Mouse (Mus musculus): Measurements from ENCODE around the gene Fam213b.

Gene Fam213b

GRCm38 (mm10) chr4:154922291-154922690 is 23.4 kb upstream of the Fam213b start:
- no peak for DNase-seq

- no peak for DNase-seq
Observed at GRCm38 (mm10) chr4:154916662-154917061, 17.7 kb upstream of the Fam213b start.

GRCm38 (mm10) chr4:154915286-154915685 is 16.4 kb upstream of the Fam213b start:
- DNase-seq, result no peak

- no peak for DNase-seq
Observed at GRCm38 (mm10) chr4:154914707-154915106, 15.8 kb upstream of the Fam213b start.

GRCm38 (mm10) chr4:154914252-154914651 is 15.3 kb upstream of the Fam213b start:
- DNase-seq, result no peak

- DNase-seq, result no peak
Observed at GRCm38 (mm10) chr4:154913845-154914244, 14.9 kb upstream of the Fam213b start.

- DNase-seq, result no peak
Observed at GRCm38 (mm10) chr4:154911644-154912043, 12.7 kb upstream of the Fam213b start.

- no peak for DNase-seq
Observed at GRCm38 (mm10) chr4:154910606-154911522, 11.9 kb upstream of the Fam213b start.

GRCm38 (mm10) chr4:154908490-154908889 is 9.6 kb upstream of the Fam213b start:
- DNase-seq, result no peak

GRCm38 (mm10) chr4:154907833-154908232 is 8.9 kb upstream of the Fam213b start:
- peak; percentile 64 to 65 for DNase-seq

- DNase-seq, result peak; percentile 82 to 88
Observed at GRCm38 (mm10) chr4:154904185-154905071, 5.5 kb upstream of the Fam213b start.

GRCm38 (mm10) chr4:154902371-154902770 is 3.4 kb upstream of the Fam213b start:
- no peak for DNase-seq

GRCm38 (mm10) chr4:154897676-154898465 is 1.1 kb downstream of the Fam213b start:
- DNase-seq, result no peak

GRCm38 (mm10) chr4:154895549-154895948 is 3.4 kb downstream of the Fam213b start:
- no peak for DNase-seq

- no peak for DNase-seq
Observed at GRCm38 (mm10) chr4:154890887-154891286, 8.0 kb downstream of the Fam213b start.

- DNase-seq, result no peak
Observed at GRCm38 (mm10) chr4:154887593-154888250, 11.2 kb downstream of the Fam213b start.

GRCm38 (mm10) chr4:154886876-154887592 is 11.9 kb downstream of the Fam213b start:
- DNase-seq, result no peak

GRCm38 (mm10) chr4:154885416-154885815 is 13.5 kb downstream of the Fam213b start:
- no peak for DNase-seq

- no peak for DNase-seq
Observed at GRCm38 (mm10) chr4:154882014-154882659, 16.8 kb downstream of the Fam213b start.

GRCm38 (mm10) chr4:154880730-154881129 is 18.2 kb downstream of the Fam213b start:
- no peak for DNase-seq
